Mouse (Mus musculus): ENCODE data around the gene Cish.
"Not testable (repeated sequence)": the region's sequence is repeated elsewhere in the genome, so short reads cannot be mapped to it uniquely, and the experiment has no call there.

The Cish gene

DNA sequence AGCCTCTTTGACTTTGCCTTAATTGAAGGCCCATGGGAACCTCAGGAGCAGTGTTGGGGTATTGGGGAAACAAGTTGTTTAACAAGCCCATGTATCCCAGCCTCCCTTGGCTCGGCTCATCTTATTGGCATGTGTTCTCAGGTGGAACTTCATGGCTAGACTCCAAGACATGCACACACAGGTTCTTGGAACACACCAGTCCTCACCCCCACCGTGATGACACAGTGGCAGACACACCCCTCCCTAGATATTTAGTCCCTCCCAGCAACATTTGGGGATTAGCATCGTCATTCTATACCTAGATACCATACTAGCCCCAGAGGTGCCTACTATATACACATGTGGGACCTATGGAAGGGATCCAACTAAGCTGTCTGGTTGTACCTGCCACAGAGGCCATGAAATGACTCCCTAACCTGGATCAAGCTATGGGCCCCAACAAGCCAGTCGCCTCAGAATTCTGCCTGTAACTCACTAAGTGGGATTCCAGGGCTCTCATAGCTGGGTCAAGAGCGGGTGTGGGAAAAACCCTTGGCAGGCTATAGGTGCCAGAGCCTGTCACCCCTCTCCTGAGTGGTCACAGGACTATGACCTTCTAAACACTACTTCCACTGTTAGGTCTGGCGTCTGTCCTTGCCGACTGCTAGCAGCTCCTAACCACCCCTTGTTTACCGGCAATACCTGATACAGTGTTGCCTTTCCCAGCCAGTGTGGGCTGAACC lies 2.4 kb downstream of the Cish start:
- peak in 1 of 2 experiments; percentile 65 for DNase-seq (ENCODE audit: low spot score in 2 of 2)

DNA sequence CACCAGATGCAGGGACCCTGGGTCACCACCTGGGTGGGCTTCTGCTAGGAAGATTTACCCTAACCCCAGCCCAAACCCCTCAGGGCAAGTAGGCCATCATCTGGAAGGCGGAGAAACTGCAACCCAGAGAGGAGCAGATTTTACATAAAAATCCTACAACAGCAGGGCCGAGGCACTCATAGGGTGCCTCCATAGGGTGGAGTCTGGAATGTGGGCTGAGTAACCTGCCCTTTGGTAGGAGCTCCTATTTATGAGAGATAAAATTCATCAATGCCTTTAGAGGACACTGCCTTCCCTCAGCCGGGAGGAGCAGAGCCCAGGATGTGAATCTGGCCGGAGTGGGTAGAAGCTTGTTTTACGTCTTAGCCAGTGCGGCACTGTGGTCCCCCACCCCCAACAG lies 3.0 kb downstream of the Cish start:
- no peak for DNase-seq (ENCODE audit: low spot score in 2 of 2)

DNA sequence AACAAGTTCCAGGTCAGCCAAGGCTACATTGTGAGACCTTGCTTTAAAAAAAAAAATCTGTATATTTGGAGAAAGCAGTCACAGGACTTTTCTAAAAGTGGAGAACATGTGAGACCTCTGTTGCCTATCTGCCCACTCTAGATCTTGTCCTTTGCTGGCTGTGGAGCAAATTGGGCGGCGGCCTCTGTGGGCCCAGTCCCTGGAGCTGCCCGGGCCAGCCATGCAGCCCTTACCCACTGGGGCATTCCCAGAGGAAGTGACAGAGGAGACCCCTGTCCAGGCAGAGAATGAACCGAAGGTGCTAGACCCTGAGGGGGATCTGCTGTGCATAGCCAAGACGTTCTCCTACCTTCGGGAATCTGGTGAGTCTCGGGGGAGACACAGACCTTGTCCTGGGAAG lies 4.0 kb downstream of the Cish start:
- no peak for DNase-seq (ENCODE audit: low spot score in 2 of 2)

DNA sequence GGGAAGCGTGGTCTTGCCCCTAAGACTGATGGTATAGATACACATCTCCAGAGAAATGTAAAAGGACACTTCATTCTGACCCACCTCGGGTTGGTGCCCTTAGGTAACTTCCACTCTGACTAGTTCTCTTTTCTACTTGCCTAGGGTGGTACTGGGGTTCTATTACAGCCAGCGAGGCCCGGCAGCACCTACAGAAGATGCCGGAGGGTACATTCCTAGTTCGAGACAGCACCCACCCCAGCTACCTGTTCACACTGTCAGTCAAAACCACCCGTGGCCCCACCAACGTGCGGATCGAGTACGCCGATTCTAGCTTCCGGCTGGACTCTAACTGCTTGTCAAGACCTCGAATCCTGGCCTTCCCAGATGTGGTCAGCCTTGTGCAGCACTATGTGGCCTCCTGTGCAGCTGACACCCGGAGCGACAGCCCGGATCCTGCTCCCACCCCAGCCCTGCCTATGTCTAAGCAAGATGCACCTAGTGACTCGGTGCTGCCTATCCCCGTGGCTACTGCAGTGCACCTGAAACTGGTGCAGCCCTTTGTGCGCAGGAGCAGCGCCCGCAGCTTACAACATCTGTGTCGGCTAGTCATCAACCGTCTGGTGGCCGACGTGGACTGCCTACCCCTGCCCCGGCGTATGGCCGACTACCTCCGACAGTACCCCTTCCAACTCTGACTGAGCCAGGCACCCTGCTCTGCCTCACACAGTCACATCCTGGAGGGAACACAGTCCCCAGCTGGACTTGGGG lies 4.6 kb downstream of the Cish start:
- no peak for DNase-seq (ENCODE audit: low spot score in 2 of 2)

DNA sequence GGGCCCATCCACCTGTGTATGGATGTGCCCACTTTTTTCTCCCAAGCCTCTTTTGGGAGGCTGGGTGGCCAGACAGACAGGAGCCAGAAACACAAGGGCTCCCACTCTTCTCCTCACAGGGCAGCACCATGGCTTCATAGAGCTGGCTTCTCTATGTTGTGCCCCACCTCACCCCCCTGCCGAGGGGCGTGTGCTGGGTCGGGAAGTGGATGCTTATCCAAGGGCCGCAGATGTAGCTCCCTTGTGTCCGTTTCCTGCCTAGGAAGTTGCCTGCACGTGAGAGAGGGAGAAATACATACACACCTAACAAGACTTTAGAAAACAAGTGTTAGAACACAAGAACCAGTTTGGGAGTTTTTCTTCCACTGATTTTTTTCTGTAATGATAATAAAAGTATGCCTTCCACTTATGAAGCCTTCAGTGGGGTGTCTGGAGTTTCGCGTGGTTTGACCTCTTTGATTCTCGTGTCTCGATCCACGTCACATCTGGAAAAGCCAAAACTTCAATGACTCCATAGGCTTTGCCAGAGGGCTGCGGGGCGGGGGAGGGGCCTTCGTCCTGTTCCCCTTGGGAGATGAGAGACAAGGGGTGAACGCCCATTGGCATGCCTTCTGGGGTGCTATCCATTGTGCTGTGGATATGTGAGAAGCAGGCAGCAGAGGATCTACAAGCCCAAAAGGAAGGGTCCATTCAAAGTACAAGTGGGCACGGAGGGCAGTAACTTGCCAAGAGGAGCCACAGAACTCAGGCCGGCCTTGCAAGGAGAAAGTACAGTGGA lies 5.9 kb downstream of the Cish start:
- no peak for DNase-seq (ENCODE audit: low spot score in 2 of 2)

DNA sequence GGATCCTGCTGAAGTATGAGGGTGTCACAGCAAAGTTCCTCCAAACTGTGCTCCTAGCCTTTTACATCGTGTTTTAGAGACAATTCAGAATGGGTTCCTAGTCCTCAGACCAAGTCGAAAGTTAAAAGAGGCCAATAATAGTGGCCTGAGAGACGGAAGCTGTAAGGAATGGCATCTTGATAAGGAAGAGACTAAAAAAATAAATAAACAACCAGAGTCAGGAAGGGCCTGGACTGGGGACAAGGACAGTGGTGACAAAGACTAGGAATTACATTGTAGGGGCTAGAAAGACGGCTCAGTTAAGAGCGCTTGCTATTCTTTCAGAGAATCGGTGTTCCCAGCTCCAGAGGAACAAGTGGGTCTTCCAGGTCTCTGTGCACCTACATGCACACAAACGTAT lies 6.8 kb downstream of the Cish start:
- DNase-seq (ENCODE audit: low spot score in 2 of 2), result no peak

DNA sequence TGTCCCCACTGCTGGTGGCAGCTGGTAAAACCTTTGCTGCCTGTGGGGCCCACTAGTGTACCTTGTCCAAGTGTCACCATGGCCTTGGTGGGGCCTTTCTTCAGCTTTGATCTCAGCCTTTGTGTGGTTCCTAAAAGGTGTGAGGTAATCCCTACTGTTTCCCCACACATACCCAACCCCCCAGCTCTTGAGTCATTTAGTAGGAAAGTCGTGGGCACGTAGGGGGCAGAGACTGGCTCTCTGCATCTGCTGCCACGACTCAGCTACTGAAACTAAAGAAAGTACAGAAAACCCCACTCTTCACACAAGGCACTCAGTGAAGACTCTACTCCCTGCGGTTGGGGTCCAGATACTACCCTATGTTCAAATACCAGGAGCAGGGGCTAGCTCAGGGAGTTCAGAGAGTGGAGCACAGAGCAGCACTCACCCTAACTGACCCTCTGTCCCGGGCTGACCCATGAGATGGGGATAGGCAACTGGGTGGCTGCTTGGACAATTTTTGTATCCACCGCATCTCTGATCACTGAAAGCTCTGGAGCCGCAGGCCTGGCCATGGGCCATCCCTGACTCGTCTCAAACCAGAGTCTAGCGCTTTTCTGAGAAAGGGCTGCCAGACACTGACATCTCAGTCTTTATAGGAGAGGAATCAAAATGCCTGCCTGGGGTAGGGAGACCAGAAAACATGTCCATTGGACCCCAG lies 7.4 kb downstream of the Cish start:
- DNase-seq (ENCODE audit: low spot score in 2 of 2), result no peak

DNA sequence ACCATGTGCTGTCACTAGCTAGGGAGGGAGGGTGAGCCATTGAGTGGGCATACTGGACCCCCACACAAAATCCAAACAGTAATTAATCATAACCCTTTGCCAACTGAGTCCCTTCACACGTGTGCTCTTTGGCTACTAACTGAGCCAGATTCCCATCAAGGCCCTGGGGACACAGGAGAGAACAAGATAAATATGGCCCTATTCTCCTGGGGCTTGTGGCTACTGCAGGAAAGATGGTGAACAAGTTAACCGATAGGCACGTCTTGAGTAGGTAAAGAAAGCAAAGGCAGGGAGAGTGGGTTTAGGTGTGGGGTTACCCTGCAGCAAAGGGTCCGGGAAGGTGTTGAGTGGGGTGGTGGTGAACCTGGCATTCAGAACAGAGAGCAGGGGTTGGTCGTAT lies 8.1 kb downstream of the Cish start:
- DNase-seq (ENCODE audit: low spot score in 2 of 2), result no peak

DNA sequence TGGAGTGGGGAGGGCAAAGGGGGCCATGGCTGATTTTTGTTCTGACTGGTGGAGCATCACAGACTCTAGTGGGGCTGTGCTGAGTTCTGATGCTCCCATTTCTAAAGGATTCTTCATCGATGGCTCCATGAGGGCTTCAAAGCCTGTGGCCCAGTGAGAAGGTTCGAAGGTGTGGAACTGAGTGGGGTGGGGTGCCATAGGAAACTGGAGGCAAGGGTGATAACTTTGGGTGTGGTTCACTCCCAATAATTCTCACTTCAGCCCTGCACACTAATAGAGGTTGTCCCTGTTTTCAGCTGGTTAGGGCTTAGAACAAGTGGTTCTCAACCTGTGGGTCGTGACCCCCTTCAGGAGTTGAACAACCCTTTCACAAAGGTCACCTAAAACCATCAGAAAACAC lies 8.6 kb downstream of the Cish start:
- DNase-seq (ENCODE audit: low spot score in 2 of 2), result no peak

DNA sequence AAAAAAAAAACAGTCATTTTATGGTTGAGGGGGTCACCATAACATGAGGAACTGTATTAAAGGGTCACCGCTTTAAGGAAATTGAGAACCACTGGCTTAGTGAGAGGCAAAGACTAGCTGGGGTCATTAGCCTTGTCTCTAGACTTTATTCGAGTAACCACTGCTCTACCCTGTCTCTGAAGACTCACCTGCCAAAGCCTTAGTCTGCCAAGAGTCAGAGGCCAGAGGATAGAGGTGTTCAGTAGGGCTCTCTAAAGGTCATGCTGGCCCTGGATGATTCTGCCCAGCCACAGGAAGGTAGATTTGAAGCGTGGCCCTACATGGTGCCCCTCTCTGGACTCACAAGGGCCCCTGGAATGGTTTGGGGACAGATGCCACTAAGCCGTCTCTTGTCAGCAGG lies 9.2 kb downstream of the Cish start:
- no peak for DNase-seq (ENCODE audit: low spot score in 2 of 2)

DNA sequence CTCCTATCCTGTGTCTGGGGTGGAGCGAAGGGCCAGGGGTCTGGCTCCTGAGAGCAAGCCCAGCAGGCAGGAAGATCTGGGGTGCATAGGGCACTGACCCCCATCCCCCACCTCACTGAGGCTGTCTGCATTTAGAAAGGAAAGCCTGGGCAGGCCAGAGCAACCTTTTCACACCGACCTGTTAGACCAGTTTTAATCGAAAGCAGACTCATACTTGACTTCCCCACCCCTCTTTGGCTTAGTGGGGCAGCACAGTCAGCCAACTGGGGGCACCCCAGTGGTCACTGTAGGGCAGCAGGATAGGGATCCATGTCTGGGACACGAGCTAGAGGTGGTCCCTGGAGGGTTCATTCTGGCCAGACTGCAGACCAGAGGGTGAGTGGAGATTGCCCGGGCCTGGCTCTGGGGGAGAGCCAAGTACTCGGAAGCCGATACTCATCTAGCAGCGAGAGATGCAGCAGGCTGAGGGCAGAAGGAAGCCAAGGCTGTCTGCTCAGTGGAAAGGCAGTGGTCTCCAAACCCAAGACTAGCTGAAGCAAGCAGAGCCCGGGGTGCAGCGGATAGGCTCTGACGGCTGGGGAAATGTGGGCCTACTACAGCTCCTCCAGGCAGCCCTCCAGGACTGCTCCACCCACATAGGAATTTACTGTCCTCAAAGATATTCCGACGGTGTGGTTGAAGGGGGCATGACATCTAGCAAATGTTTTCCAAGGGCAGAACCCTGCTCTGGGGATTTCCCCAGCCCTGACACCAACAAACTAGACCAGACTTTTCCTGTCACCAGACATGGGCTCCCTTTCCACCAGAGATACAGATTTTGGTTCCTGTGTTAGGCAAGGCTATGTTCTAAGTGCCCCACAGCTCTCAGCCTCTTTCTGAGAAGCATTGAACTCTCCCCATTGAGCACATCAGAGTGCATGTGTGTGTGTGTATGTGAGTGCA lies 10.0 kb downstream of the Cish start:
- DNase-seq (ENCODE audit: low spot score in 2 of 2), result no peak

DNA sequence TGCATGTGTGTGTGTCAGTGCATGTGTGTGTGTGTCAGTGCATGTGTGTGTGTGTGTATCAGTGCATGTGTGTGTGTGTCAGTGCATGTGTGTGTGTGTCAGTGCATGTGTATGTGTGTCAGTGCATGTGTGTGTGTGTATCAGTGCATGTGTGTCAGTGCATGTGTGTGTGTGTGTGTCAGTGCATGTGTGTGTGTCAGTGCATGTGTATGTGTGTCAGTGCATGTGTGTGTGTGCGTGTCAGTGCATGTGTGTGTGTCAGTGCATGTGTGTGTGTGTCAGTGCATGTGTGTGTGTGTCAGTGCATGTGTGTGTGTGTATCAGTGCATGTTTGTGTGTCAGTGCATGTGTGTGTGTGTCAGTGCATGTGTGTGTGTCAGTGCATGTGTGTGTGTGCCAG lies 10.8 kb downstream of the Cish start:
- DNase-seq (ENCODE audit: low spot score in 2 of 2), result not testable (repeated sequence)

DNA sequence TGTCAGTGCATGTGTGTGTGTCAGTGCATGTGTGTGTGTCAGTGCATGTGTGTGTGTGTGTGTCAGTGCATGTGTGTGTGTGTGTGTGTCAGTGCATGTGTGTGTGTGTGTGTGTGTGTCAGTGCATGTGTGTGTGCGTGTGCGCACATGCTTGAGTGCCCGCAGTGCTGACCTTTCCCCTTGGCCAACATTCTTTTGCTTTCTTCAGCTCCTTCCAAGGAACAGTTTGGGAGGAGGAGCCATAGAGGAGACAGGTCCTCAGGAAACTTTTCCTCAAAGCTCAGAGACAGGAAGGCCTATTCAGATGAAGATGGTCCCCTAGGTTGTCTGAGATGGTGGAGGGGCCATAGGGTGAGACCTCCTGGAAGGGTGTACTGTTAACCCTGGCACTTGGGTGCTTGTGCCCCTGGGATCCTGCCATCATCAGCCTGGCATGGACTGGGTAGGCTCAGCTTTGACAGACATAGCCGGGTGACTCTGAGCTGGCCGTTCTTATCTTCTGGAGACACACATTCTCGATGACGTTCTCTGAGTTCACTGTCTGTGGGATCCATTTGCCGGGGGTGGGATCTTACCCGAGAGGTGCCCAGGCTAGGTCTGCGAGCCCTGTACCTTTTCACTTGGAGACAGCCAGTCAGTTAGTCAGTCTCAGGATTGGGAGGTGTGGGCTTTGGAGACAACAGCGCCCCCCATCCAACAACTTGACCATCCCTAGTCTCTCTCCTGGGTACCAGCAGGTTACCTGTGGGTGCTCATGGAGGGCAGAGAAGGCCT lies 11.5 kb downstream of the Cish start:
- DNase-seq (ENCODE audit: low spot score in 2 of 2), result no peak

DNA sequence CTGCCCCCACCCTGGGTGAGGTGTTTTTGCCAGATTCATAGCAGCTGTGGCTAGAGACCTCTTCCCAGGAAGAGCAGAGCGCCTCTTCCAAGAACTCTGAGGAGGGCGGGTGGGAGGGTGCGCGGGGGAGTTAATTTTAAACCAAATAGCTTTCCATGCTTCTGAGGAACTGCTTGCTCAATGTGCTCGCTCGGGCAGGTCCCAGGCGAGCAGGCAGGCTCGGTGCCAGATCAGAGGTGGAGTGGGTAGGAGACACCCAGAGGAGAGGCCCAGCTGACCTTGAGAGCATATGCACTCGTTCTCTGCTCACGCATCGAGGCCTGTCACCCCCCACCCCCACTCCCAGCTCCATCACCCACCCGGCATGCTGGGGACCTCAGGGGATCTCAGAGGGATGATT lies 12.1 kb downstream of the Cish start:
- DNase-seq (ENCODE audit: low spot score in 2 of 2), result peak; percentile 71 to 84

DNA sequence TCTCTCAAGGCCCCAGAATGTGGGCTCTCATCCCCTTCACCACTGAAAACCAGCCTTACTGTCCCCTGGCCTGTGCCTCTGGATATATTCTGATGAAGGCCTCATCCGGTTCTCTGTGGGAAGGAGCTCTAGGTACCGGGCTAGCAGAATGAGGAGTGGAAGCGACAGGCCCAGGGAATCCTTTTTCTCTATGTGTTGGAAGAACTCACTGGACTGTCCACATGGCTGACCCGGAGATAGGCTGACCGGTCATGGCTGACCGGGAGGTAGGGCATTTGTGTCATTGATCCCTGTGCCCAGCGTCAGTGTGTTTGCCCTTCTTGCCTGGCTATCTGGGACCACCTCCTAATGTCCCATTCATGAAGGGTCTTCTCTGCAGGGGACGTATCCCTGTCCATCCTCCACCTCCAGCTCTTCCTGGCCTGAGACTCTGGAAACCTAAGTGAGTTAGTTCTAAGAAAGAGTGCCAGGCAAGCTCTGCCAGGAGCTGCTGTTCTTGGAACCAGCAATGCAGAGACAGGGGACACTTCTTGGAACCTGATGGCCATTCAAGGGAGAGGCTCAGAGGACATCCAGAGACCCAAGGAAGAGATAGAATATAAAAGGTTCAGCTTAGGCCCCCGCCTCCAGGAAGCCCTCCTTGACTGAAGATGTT lies 12.6 kb downstream of the Cish start:
- DNase-seq (ENCODE audit: low spot score in 2 of 2), result no peak

DNA sequence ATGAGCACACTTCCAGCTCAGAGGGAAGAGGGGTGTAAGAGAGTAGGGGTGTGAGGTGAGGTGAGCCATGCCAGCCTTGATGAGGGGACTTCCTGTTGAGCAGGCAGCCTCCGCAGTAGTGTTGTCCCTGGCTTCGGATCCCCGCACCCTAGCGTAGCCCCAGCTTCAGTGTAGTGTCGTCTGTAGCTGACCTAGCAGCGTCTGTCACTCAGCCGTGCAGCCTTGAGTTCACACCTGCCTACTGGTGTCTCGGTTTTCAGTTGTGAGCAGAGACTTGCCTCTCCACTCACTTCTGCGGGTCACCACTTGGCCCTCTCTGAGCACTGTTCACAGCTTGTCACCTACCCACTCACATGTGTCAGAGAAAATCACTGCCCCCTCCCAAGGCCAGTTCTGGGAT lies 13.3 kb downstream of the Cish start:
- DNase-seq (ENCODE audit: low spot score in 2 of 2), result no peak

DNA sequence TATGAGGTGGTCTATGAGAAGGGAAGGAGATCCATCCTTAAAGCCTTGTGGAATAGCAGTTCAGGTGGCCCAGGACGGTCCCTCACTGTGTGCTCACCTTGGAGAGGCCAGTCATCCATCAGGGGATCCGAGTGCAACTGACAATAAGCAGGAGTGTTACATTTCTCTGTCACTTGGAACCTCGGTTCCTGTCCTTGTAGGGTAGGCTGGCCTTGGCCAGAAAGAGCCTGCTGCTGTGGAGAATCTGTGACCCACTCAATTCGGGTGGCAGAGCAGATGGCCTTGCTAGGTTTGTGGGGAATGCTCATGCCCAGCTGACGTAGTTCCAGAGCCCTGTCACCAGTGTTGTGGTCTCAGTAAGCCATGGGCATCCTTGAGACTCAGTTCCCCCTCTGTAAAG lies 13.8 kb downstream of the Cish start:
- no peak for DNase-seq (ENCODE audit: low spot score in 2 of 2)

DNA sequence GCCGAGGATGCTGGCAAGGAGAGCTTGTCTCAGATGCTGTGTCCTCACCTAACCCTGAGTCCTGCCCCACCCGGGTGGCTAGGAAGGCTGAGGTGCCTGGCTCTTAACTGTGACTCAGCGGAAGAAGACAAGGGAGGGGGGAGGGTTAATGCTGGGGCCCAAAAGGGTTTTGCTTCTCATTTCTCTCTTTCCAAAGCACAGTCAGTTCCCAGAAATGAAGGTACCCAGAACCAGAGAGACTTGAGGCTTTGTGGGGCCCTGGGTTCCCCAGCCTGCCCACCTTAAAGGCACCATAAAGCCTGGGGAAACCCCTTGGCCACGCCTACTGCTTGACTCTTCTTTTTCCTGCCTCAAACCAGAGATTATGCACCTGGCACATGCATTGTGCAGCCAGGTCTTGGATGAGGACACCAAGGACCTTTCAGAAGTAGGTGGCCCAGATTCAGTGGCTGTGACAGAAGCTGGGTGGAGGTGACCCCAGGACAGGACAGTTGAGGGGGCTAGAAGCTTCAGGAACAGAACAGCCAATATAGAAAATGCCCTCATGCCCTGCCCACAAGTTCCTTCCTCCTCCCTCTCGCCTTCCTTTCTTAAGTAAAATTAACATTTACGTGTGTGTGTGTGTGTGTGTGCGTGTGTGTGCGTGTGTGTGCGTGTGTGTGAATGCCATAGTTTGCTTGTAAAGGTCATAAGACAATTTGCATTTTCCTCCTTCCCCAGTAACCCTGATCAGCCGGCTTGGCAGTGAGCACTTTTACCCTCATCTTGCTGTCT lies 17.2 kb downstream of the Cish start:
- DNase-seq (ENCODE audit: low spot score in 2 of 2), result no peak

DNA sequence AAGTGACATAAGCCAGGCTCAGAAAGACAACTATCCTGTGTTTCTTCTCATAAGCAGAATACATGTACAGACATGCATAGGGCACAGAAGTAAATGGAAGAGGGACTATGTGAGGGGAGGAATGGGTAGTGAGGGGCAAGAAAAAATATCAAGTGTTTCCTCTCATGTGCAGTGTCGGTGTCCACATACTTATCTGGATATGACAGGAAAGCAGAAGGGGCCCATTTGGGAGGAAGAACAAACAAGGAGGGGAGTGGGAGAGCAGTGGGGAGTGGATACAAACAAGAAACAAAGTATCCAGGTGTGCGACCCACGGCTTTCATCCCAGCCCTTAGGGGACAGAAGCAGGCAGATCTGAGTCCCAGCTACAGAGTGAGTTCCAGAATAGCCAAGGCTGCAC lies 18.1 kb downstream of the Cish start:
- no peak for DNase-seq (ENCODE audit: low spot score in 2 of 2)

Measured in heart, adult 9 months (tissue).